Mouse (Mus musculus) lung, embryonic 14.5 days (tissue): Measurements from ENCODE around the gene Rnase12. TPM values are rescaled to one million over a fixed set of nuclear protein-coding genes. Genes with fewer than 3 reads are reported as not detected.

Experiments used
- ATAC-seq: fragments of 200-750 bp; cut with Nextera tagmentation; 2 replicates; pipeline ENCODE4 v1.8.0; 2017; ENCODE audit warnings: mild to moderate bottlenecking, moderate TSS enrichment, moderate library complexity; ENCODE audit not compliant: insufficient read depth
- DNase-seq: peaks from one replicate; pipeline ENCODE4 v3.0.0-alpha.2; 2015
- H3K27ac ChIP-seq: fragments of 300-500 bp; sonication (generic); 2 replicates; pipeline ENCODE4 v1.5.1; 2014; ENCODE audit warnings: low read depth, mild to moderate bottlenecking, moderate library complexity
- H3K27me3 ChIP-seq: fragments of 300-500 bp; sonication (generic); 2 replicates; pipeline ENCODE4 v1.6.1; 2014; ENCODE audit warnings: low read length, control low read depth; ENCODE audit not compliant: insufficient read depth
- H3K36me3 ChIP-seq: fragments of 300-500 bp; sonication (generic); 2 replicates; pipeline ENCODE4 v1.6.1; 2014; ENCODE audit warnings: control low read depth; ENCODE audit not compliant: insufficient read depth
- H3K4me1 ChIP-seq: fragments of 300-500 bp; sonication (generic); 2 replicates; pipeline ENCODE4 v1.6.1; 2014; ENCODE audit warnings: antibody characterized with exemption, control low read depth; ENCODE audit not compliant: insufficient read depth
- H3K4me2 ChIP-seq: fragments of 300-500 bp; sonication (generic); 2 replicates; pipeline ENCODE4 v1.6.1; 2014; ENCODE audit warnings: mild to moderate bottlenecking
- H3K4me3 ChIP-seq: fragments of 300-500 bp; sonication (generic); 2 replicates; pipeline ENCODE4 v1.5.1; 2014; ENCODE audit warnings: low read depth, low read length
- H3K9ac ChIP-seq: fragments of 300-500 bp; sonication (generic); 2 replicates; pipeline ENCODE4 v1.6.1; 2014
- H3K9me3 ChIP-seq: fragments of 300-500 bp; sonication (generic); 2 replicates; pipeline ENCODE4 v1.6.1; 2016; ENCODE audit warnings: low read depth, low read length, control low read depth
- CTCF ChIP-seq: IDR thresholded peaks from 2 replicates; pipeline ENCODE4 v1.5.1; 2016; ENCODE audit warnings: antibody characterized with exemption, low read depth
- WGBS: fragments of 180-500 bp; shearing (Covaris S2); extraction: QIAGEN DNeasy Blood & Tissue Kit; methylation state at CpG from one replicate; pipeline ENCODE4 v1.1.7; 2014; 5-methylcytosine and 5-hydroxymethylcytosine counted together
- polyA plus RNA-seq: library from polyadenylated mRNA; unstranded; fragments of >200 nt; fragmentation: Nextera tagmentation; extraction: Ambion mirVana; gene quantifications from 2 replicates; pipeline ENCODE4 v1.2.1, GENCODE M21; 2014

Rnase12 gene
- polyA plus RNA-seq, 1 experiment from 2014 or later: not detected

GRCm38 (mm10) chr14:51095736-51096524 lies 38.5 kb upstream of the Rnase12 start:
- Histone ChIP-seq H3K36me3 (no peaks in the 10 kb centered on the region), H3K4me3 (no peak overlapping the region), H3K9ac (no peak overlapping the region), H3K4me2 (peak overlapping the region; percentile 10; the same call in 1 of the 2 replicates), H3K4me1 (peaks cover 12% of the 10 kb centered on the region; the same call in 1 of the 2 replicates), H3K27ac (peak overlapping the region; percentile 8; the same call in 1 of the 2 replicates), H3K9me3 (no peaks in the 10 kb centered on the region), H3K27me3 (no peaks in the 10 kb centered on the region)
- DNase-seq: peak; percentile 55
- TF ChIP-seq CTCF: no peak
- 30% methylated on average over 9 of the region's 9 CpGs for WGBS
- no peak for ATAC-seq

DNA sequence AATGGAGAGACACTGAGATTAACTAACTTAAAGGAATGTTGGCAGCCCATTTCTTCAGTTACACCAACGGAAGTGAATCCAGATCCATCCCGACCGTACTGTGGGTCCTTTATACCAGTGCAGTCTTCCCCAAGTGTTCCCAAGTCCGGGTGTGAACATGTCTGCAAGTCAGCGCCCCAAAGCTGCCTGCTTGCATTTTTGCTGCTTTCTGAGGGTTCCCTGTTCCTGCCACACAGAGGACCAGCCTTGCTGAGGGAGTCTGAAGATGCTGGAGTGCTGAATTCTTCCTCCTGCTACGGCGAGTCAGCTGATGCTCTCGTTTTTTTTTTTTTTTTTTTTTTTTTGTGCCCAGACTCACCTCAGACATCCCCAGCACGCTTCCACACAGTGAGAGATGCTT lies 37.5 kb upstream of the Rnase12 start:
- no peak for TF ChIP-seq CTCF
- ATAC-seq (no peak), DNase-seq (no peak)
- 63% methylated on average over 9 of the region's 9 CpGs for WGBS
- H3K27me3 ChIP-seq: no peaks in the 10 kb centered on the region
- no peak overlapping the region for H3K4me3 ChIP-seq
- no peaks in the 10 kb centered on the region for H3K9me3 ChIP-seq
- H3K4me1 ChIP-seq: peaks cover 12% of the 10 kb centered on the region; the same call in 1 of the 2 replicates
- no peak overlapping the region for H3K27ac ChIP-seq
- H3K4me2 ChIP-seq: no peak overlapping the region
- H3K36me3 ChIP-seq: no peaks in the 10 kb centered on the region
- no peak overlapping the region for H3K9ac ChIP-seq

- no peaks in the 10 kb centered on the region for H3K36me3 ChIP-seq
- peaks cover 12% of the 10 kb centered on the region; the same call in 1 of the 2 replicates for H3K4me1 ChIP-seq
- 75% methylated on average over 5 of the region's 5 CpGs for WGBS
- H3K9ac ChIP-seq: no peak overlapping the region
- DNase-seq (no peak), ATAC-seq (no peak)
- H3K27me3 ChIP-seq: no peaks in the 10 kb centered on the region
- no peak overlapping the region for H3K4me3 ChIP-seq
- H3K4me2 ChIP-seq: no peak overlapping the region
- TF ChIP-seq CTCF: no peak
- no peak overlapping the region for H3K27ac ChIP-seq
- H3K9me3 ChIP-seq: no peaks in the 10 kb centered on the region
Measured at GRCm38 (mm10) chr14:51094096-51094875, 36.8 kb upstream of the Rnase12 start.

GRCm38 (mm10) chr14:51093496-51093895 lies 36.0 kb upstream of the Rnase12 start:
- H3K27me3 ChIP-seq: no peaks in the 10 kb centered on the region
- ATAC-seq (no peak), DNase-seq (peak; percentile 23)
- no peak overlapping the region for H3K4me3 ChIP-seq
- no peaks in the 10 kb centered on the region for H3K9me3 ChIP-seq
- WGBS: 28% methylated on average over 3 of the region's 3 CpGs
- H3K4me2 ChIP-seq: no peak overlapping the region
- no peak overlapping the region for H3K27ac ChIP-seq
- H3K4me1 ChIP-seq: peaks cover 12% of the 10 kb centered on the region; the same call in 1 of the 2 replicates
- H3K36me3 ChIP-seq: no peaks in the 10 kb centered on the region
- no peak for TF ChIP-seq CTCF
- H3K9ac ChIP-seq: no peak overlapping the region

DNA sequence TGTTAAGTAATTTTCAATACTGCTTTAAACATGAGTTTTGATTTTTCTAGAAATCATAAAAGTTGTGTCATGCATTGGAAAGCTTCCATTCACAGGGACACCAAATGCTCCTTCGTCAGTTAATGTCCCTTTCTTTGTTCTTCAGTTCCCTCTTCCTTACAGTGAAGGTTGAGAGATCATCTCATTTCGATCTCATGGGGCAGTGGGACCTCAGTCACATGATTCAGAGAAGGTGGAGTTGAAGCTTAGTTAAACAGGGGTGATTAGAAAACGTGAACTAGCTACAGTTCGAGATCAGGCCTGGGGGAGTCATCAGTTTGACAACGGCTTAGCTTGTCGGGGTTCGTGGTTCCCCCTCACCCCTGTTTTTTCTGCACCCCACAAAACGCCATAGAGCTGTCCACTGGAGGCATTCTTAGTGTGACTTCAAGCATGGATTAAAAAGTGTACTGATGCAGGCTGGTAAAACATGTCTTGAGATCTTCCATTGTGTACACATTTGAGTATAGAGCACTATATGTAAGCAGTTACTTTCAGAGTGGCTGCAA lies 34.7 kb upstream of the Rnase12 start:
- Histone ChIP-seq H3K27ac (no peak overlapping the region), H3K4me3 (peak overlapping the region; percentile 59; the same call in 1 of the 2 replicates)

GRCm38 (mm10) chr14:51090921-51091900 lies 33.8 kb upstream of the Rnase12 start, which contains the start of the genes Rnase4 and Ang:
Gene Rnase4, plus strand, starts transcription at chr14:51091077.
Gene Ang, plus strand, starts transcription at chr14:51091150.
- H3K4me1 ChIP-seq: peaks cover 12% of the 10 kb centered on the region; the same call in 1 of the 2 replicates
- WGBS: 5% methylated on average over 33 of the region's 33 CpGs
- H3K27me3 ChIP-seq: no peaks in the 10 kb centered on the region
- peak within 1 kb of the TSS; percentile 59 for H3K4me3 ChIP-seq
- no peak for TF ChIP-seq CTCF
- DNase-seq (peak; percentile 78), ATAC-seq (peak; percentile 50)
- no peaks in the 10 kb centered on the region for H3K9me3 ChIP-seq
- no peaks in the 10 kb centered on the region for H3K36me3 ChIP-seq
- peak within 1 kb of the TSS; percentile 61 for H3K9ac ChIP-seq
- H3K4me2 ChIP-seq: peak within 1 kb of the TSS; percentile 82
- peak within 1 kb of the TSS; percentile 91 for H3K27ac ChIP-seq

More for the DNA sequence above, 34.7 kb upstream of the Rnase12 start:
- H3K4me2 ChIP-seq: peak overlapping the region; percentile 82
- no peaks in the 10 kb centered on the region for H3K27me3 ChIP-seq
- no peak overlapping the region for H3K9ac ChIP-seq
- 33% methylated on average over 8 of the region's 8 CpGs for WGBS
- H3K36me3 ChIP-seq: no peaks in the 10 kb centered on the region
- no peak for TF ChIP-seq CTCF
- H3K4me1 ChIP-seq: peaks cover 12% of the 10 kb centered on the region; the same call in 1 of the 2 replicates
- ATAC-seq (no peak), DNase-seq (no peak)
- no peaks in the 10 kb centered on the region for H3K9me3 ChIP-seq
